Mouse (Mus musculus): ENCODE measurements around the gene Prmt7.

GRCm38 (mm10) chr8:106210821-106211345 lies at the start of gene Prmt7, which contains the start of gene Slc7a6os:
- TF ChIP-seq CTCF (IDR thresholded peaks at IDR 0.05; ENCODE audit: low read depth), result no peak
- TF ChIP-seq EP300 (IDR thresholded peaks at IDR 0.05; ENCODE audit: low read depth), result peak; percentile 84; the same call in 1 of the 2 replicates
